Mouse (Mus musculus) CH12.LX (cell line): Measurements from ENCODE around the gene Elk3. TPM values are rescaled to one million over a fixed set of nuclear protein-coding genes. Genes with fewer than 3 reads are reported as not detected.

Experiments used
- DNase-seq: peaks from one replicate; pipeline ENCODE4 v3.0.0-alpha.2; 2013; ENCODE audit errors: extremely low read depth
- H3K27ac ChIP-seq: 2 replicates; pipeline ENCODE4 v1.5.1; 2012; ENCODE audit warnings: low read depth, mild to moderate bottlenecking, control low read depth, moderate library complexity; ENCODE audit not compliant: insufficient read depth
- H3K27me3 ChIP-seq: replicated peaks from 2 replicates; pipeline ENCODE3; 2012; ENCODE audit warnings: inconsistent platforms
- H3K36me3 ChIP-seq, 2 experiments: replicated peaks in 1 of 2; 2 replicates each; pipeline versions ENCODE3 to v1.6.1; 2012; ENCODE audit warnings: inconsistent platforms in 1 of 2, low read length in 1 of 2, mild to moderate bottlenecking in 1 of 2, mixed read lengths in 1 of 2, moderate library complexity in 1 of 2; ENCODE audit not compliant: control insufficient read depth in 1 of 2, insufficient read depth in 1 of 2
- H3K4me1 ChIP-seq, 2 experiments: 2 replicates each; pipeline ENCODE4 v1.6.1; 2012; ENCODE audit warnings: inconsistent platforms in 1 of 2, moderate library complexity in 1 of 2; ENCODE audit not compliant: insufficient read depth in 2 of 2, control insufficient read depth in 1 of 2
- H3K4me2 ChIP-seq: 2 replicates; pipeline ENCODE4 v1.6.1; 2012; ENCODE audit warnings: low read depth, mild to moderate bottlenecking, control low read depth; ENCODE audit not compliant: poor library complexity, insufficient read depth, severe bottlenecking
- H3K4me3 ChIP-seq, 3 experiments: fragments of 150-350 bp in 1 of 3; sonication (generic) in 1 of 3; replicated peaks in 1 of 3; 2 replicates each; pipeline versions ENCODE3 to v1.5.1; 2011 to 2012; ENCODE audit warnings: low read depth in 2 of 3, low read length in 2 of 3, mild to moderate bottlenecking in 2 of 3, moderate library complexity in 2 of 3, control low read depth in 1 of 3, improper control_type of control experiment in 1 of 3, inconsistent platforms in 1 of 3, mixed read lengths in 1 of 3; ENCODE audit not compliant: poor library complexity in 1 of 3
- H3K79me2 ChIP-seq: replicated peaks from 2 replicates; pipeline ENCODE4 v1.6.1; 2012; ENCODE audit warnings: mild to moderate bottlenecking, moderate library complexity; ENCODE audit not compliant: control insufficient read depth, poor library complexity, insufficient read depth, severe bottlenecking; ENCODE audit errors: extremely low read depth
- H3K9ac ChIP-seq: 2 replicates; pipeline ENCODE4 v1.6.1; 2012; ENCODE audit warnings: low read depth, mild to moderate bottlenecking, control low read depth, moderate library complexity; ENCODE audit not compliant: insufficient read depth
- H3K9me3 ChIP-seq: replicated peaks from 2 replicates; pipeline ENCODE3; 2012; ENCODE audit warnings: low read length, inconsistent platforms, mixed read lengths
- CHD1 ChIP-seq: IDR thresholded peaks from 2 replicates; pipeline ENCODE4 v1.6.1; 2012; ENCODE audit warnings: low read depth, low read length, improper control_type of control experiment, inconsistent platforms
- CHD2 ChIP-seq: IDR thresholded peaks from 2 replicates; pipeline ENCODE4 v1.6.1; 2011; ENCODE audit warnings: low read length, improper control_type of control experiment
- CTCF ChIP-seq, 2 experiments: IDR thresholded peaks in 1 of 2; conservative IDR thresholded peaks in 1 of 2; 2 replicates each; pipeline ENCODE4 v1.5.1; 2011 to 2012; ENCODE audit warnings: low read depth in 2 of 2, low read length in 2 of 2, improper control_type of control experiment in 1 of 2, inconsistent platforms in 1 of 2, mild to moderate bottlenecking in 1 of 2, moderate library complexity in 1 of 2
- E2F4 ChIP-seq: IDR thresholded peaks from 2 replicates; pipeline ENCODE4 v1.6.1; 2011; ENCODE audit warnings: low read depth, low read length, improper control_type of control experiment; ENCODE audit not compliant: insufficient replicate concordance
- GABPA ChIP-seq: IDR thresholded peaks from 2 replicates; pipeline ENCODE4 v1.6.1; 2012; ENCODE audit warnings: low read depth, low read length, improper control_type of control experiment, inconsistent platforms; ENCODE audit not compliant: insufficient replicate concordance
- HCFC1 ChIP-seq: IDR thresholded peaks from 2 replicates; pipeline ENCODE4 v1.6.1; 2012; ENCODE audit warnings: low read depth, mild to moderate bottlenecking, inconsistent platforms, low read length, improper control_type of control experiment
- IRF4 ChIP-seq: IDR thresholded peaks from 2 replicates; pipeline ENCODE4 v1.6.1; 2014; ENCODE audit warnings: low read depth, mild to moderate bottlenecking, inconsistent platforms, low read length, improper control_type of control experiment
- JUND ChIP-seq: conservative IDR thresholded peaks from 2 replicates; pipeline ENCODE4 v1.6.1; 2011; ENCODE audit warnings: low read depth, low read length, improper control_type of control experiment
- KAT2A ChIP-seq: IDR thresholded peaks from 2 replicates; pipeline ENCODE4 v1.6.1; 2012; ENCODE audit warnings: low read length, improper control_type of control experiment, inconsistent platforms; ENCODE audit not compliant: insufficient replicate concordance
- MAFK ChIP-seq: IDR thresholded peaks from 2 replicates; pipeline ENCODE4 v1.6.1; 2011; ENCODE audit warnings: low read length, improper control_type of control experiment; ENCODE audit not compliant: insufficient replicate concordance
- MAX ChIP-seq: IDR thresholded peaks from 2 replicates; pipeline ENCODE4 v1.6.1; 2011; ENCODE audit warnings: low read length, improper control_type of control experiment
- MEF2A ChIP-seq: IDR thresholded peaks from 2 replicates; pipeline ENCODE4 v1.6.1; 2014; ENCODE audit warnings: low read depth, mild to moderate bottlenecking, inconsistent platforms, low read length, improper control_type of control experiment, borderline replicate concordance
- MXI1 ChIP-seq: IDR thresholded peaks from 2 replicates; pipeline ENCODE4 v1.6.1; 2011; ENCODE audit warnings: mild to moderate bottlenecking, low read depth, low read length, improper control_type of control experiment
- NELFE ChIP-seq: IDR thresholded peaks from 2 replicates; pipeline ENCODE4 v1.6.1; 2011; ENCODE audit warnings: low read depth, low read length, improper control_type of control experiment
- NRF1 ChIP-seq: IDR thresholded peaks from 2 replicates; pipeline ENCODE4 v1.6.1; 2014; ENCODE audit warnings: low read depth, mild to moderate bottlenecking, inconsistent platforms, low read length, improper control_type of control experiment, moderate library complexity
- PAX5 ChIP-seq: IDR thresholded peaks from 2 replicates; pipeline ENCODE4 v1.6.1; 2012; ENCODE audit warnings: low read length, inconsistent platforms, mixed read lengths
- POLR2A ChIP-seq: IDR thresholded peaks from 2 replicates; pipeline ENCODE4 v1.6.1; 2011; ENCODE audit warnings: low read depth, mild to moderate bottlenecking, improper control_type of control experiment, low read length
- POLR2AphosphoS2 ChIP-seq: IDR thresholded peaks from 2 replicates; pipeline ENCODE4 v1.6.1; 2011; ENCODE audit warnings: low read depth, low read length, improper control_type of control experiment
- RAD21 ChIP-seq: IDR thresholded peaks from 2 replicates; pipeline ENCODE4 v1.6.1; 2011; ENCODE audit warnings: low read depth, mild to moderate bottlenecking, low read length, improper control_type of control experiment, moderate library complexity
- RCOR1 ChIP-seq: conservative IDR thresholded peaks from 2 replicates; pipeline ENCODE4 v1.6.1; 2012; ENCODE audit warnings: low read depth, mild to moderate bottlenecking, inconsistent platforms, low read length, improper control_type of control experiment
- SMC3 ChIP-seq: IDR thresholded peaks from 2 replicates; pipeline ENCODE4 v1.6.1; 2011; ENCODE audit warnings: low read depth, low read length, improper control_type of control experiment
- TCF12 ChIP-seq: IDR thresholded peaks from 2 replicates; pipeline ENCODE4 v1.6.1; 2014; ENCODE audit warnings: low read depth, mild to moderate bottlenecking, inconsistent platforms, low read length, improper control_type of control experiment
- UBTF ChIP-seq: IDR thresholded peaks from 2 replicates; pipeline ENCODE4 v1.6.1; 2012; ENCODE audit warnings: low read depth, mild to moderate bottlenecking, inconsistent platforms, low read length, improper control_type of control experiment, moderate library complexity
- USF2 ChIP-seq: conservative IDR thresholded peaks from 2 replicates; pipeline ENCODE4 v1.6.1; 2011; ENCODE audit warnings: low read depth, low read length, improper control_type of control experiment
- ZC3H11A ChIP-seq: IDR thresholded peaks from 2 replicates; pipeline ENCODE4 v1.6.1; 2012; ENCODE audit warnings: low read depth, mild to moderate bottlenecking, inconsistent platforms, low read length, improper control_type of control experiment
- ZKSCAN1 ChIP-seq: IDR thresholded peaks from 2 replicates; pipeline ENCODE4 v1.6.1; 2012; ENCODE audit warnings: low read depth, inconsistent platforms, low read length, improper control_type of control experiment, borderline replicate concordance
- ZNF384 ChIP-seq: IDR thresholded peaks from 2 replicates; pipeline ENCODE4 v1.6.1; 2012; ENCODE audit warnings: low read depth, low read length, improper control_type of control experiment, inconsistent platforms
- dilution Hi-C: fragments of 300-500 bp; cut with MboI; formaldehyde crosslinking; loops from 2 replicates; pipeline ENCODE4 v1.14.3; 2020; ENCODE audit warnings: low sequenced_read_pairs; ENCODE audit not compliant: extremely low pct_unique_long_range_greater_than_20kb, extremely low pct_ligation_motif_present
- in situ Hi-C: fragments of 300-500 bp; cut with MboI; formaldehyde crosslinking; loops from 3 replicates; pipeline ENCODE4 v1.14.3; 2019; ENCODE audit warnings: low sequenced_read_pairs, low pct_ligation_motif_present, low pct_unique_long_range_greater_than_20kb, mixed read lengths
- polyA plus RNA-seq: library from polyadenylated mRNA; unstranded; fragments of >175 nt; gene quantifications from 2 replicates; pipeline ENCODE4 v1.2.1, GENCODE M21; 2012; ENCODE audit warnings: low read depth; ENCODE audit not compliant: insufficient read length
- total RNA-seq, 2 experiments: library from RNA; depleted of rRNA; stranded (reverse); fragments of 300-350 nt in 1 of 2; fragments of >200 nt in 1 of 2; gene quantifications; 2 replicates each; pipeline ENCODE4 v1.2.3; 2012 to 2014

Elk3 gene
- total and polyA plus RNA-seq, 3 experiments, result 20.1 to 37.0 (median 25.8) TPM

DNA sequence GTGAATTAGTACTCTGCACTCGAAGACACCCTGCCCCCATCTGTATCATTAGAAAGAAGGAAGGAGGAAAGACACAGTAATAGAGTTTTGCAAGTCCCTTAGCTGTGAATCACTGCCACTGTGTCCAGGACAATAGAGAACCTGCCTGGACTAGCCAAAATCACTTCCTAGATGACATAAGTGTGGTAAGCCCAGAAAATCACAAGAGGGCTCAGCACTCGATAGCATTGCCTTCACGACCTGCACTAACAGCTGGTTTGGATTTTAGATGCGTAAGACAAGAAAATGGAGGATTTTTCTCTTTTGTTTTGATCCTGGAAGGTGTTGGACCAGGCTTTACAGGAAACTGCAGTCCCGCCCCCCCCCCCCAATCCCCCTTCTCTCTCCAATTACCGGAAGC lies 6.0 kb upstream of the Elk3 start:
- no peak overlapping the region for H3K4me2 ChIP-seq
- no peak overlapping the region for H3K9ac ChIP-seq
- TF ChIP-seq MXI1 (no peak), RAD21 (no peak), UBTF (no peak), ZKSCAN1 (no peak), CTCF (conservative IDR thresholded peaks at IDR 0.05 in 1 of 2, IDR thresholded peaks at IDR 0.05 in 1 of 2; ENCODE audit: low read depth in 2 of 2, low read length in 2 of 2) (no peak), MAX (no peak), KAT2A (no peak), MAFK (no peak), PAX5 (no peak), MEF2A (no peak), HCFC1 (no peak), E2F4 (no peak), NELFE (no peak), TCF12 (no peak), USF2 (no peak), RCOR1 (no peak), POLR2AphosphoS2 (no peak), CHD1 (no peak), POLR2A (no peak)
- no peaks in the 10 kb centered on the region for H3K36me3 ChIP-seq
- dilution Hi-C loops, result no loop called here
- in situ Hi-C loops, result no loop called here
- no peak overlapping the region for H3K4me3 ChIP-seq
- H3K9me3 ChIP-seq, result peaks cover 2% of the 10 kb centered on the region
- no peaks in the 10 kb centered on the region for H3K79me2 ChIP-seq
- no peak overlapping the region for H3K27ac ChIP-seq
- no peaks in the 10 kb centered on the region for H3K27me3 ChIP-seq
- H3K4me1 ChIP-seq, result peaks cover 12 to 31% of the 10 kb centered on the region in 2 experiments
- no peak for DNase-seq

DNA sequence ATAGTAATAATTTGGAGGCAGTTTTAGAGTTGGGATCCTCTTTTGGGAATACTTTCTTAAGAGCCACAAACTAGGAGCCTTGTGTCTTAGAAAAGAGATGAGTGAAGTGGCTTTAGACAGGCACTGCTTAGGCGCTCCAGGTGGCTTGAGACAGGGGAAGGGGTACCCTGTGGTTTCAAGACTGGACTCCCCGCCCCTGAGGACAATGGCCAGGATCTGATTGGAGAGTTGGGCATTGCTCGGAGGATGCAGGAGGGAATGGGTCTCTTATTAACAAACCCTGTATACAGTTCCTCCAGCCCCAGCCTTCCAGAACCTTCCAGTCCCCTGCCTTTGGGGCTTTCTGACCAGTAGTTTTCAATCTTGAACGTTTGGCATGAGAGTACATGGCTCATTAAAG lies 641 bp upstream of the Elk3 start:
- dilution Hi-C loops (no loop called here), in situ Hi-C loops (loop anchor here (5.0 kb wide), 1 partner anchor 36 kb away; no protein-coding TSS in a partner anchor)
- H3K27ac ChIP-seq, result no peak overlapping the region
- peaks cover 31% of the 10 kb centered on the region for H3K79me2 ChIP-seq
- peaks cover 2% of the 10 kb centered on the region for H3K9me3 ChIP-seq
- H3K4me3 ChIP-seq, result no peak overlapping the region
- no peak for DNase-seq
- no peak overlapping the region; the same call in 1 of the 2 replicates for H3K9ac ChIP-seq
- TF ChIP-seq NRF1, result no peak
- TF ChIP-seq SMC3, result no peak
- TF ChIP-seq CHD1, result no peak
- no peak for TF ChIP-seq MAX
- TF ChIP-seq GABPA, result no peak
- no peak for TF ChIP-seq HCFC1
- no peak for TF ChIP-seq NELFE
- no peak for TF ChIP-seq JUND
- no peak for TF ChIP-seq KAT2A
- TF ChIP-seq CHD2, result no peak
- no peak for TF ChIP-seq IRF4
- TF ChIP-seq ZC3H11A, result no peak
- TF ChIP-seq MAFK, result no peak
- no peak for TF ChIP-seq PAX5
- TF ChIP-seq MXI1, result no peak
- no peak for TF ChIP-seq CTCF (conservative IDR thresholded peaks at IDR 0.05 in 1 of 2, IDR thresholded peaks at IDR 0.05 in 1 of 2; ENCODE audit: low read depth in 2 of 2, low read length in 2 of 2)
- TF ChIP-seq ZNF384, result no peak
- TF ChIP-seq E2F4, result no peak
- TF ChIP-seq USF2, result no peak
- TF ChIP-seq, all 38 proteins: peak for 0
- H3K4me2 ChIP-seq, result peak overlapping the region; percentile 63
- no peaks in the 10 kb centered on the region for H3K27me3 ChIP-seq
- H3K4me1 ChIP-seq, result peaks cover 0 to 28% of the 10 kb centered on the region in 2 experiments; a peak in 2 of 4 replicates
- H3K36me3 ChIP-seq, result peaks cover 0 to 8% of the 10 kb centered on the region in 2 experiments
